Mouse (Mus musculus) embryonic facial prominence, embryonic 13.5 days (tissue): ENCODE data around the gene Heatr6. TPM values are rescaled to one million over a fixed set of nuclear protein-coding genes. Genes with fewer than 3 reads are reported as not detected.

ENCODE experiments used
- ATAC-seq: fragments of 200-750 bp; cut with Nextera tagmentation; 2 replicates; pipeline ENCODE4 v1.8.0; 2017; ENCODE audit warnings: low read depth; ENCODE audit not compliant: insufficient number of reproducible peaks, insufficient read depth, low FRiP score, low TSS enrichment
- H3K27ac ChIP-seq: fragments of 300-500 bp; sonication (generic); 2 replicates; pipeline ENCODE4 v1.5.1; 2015; ENCODE audit warnings: moderate library complexity, mild to moderate bottlenecking, inconsistent platforms
- H3K27me3 ChIP-seq: fragments of 300-500 bp; sonication (generic); 2 replicates; pipeline ENCODE4 v1.6.1; 2015; ENCODE audit warnings: mild to moderate bottlenecking, inconsistent platforms
- H3K36me3 ChIP-seq: fragments of 300-500 bp; sonication (generic); 2 replicates; pipeline ENCODE4 v1.6.1; 2015; ENCODE audit warnings: mild to moderate bottlenecking, inconsistent platforms
- H3K4me1 ChIP-seq: fragments of 300-500 bp; sonication (generic); 2 replicates; pipeline ENCODE4 v1.6.1; 2015; ENCODE audit warnings: inconsistent platforms
- H3K4me2 ChIP-seq: fragments of 300-500 bp; sonication (generic); 2 replicates; pipeline ENCODE4 v1.6.1; 2015; ENCODE audit warnings: moderate library complexity, mild to moderate bottlenecking, inconsistent platforms
- H3K4me3 ChIP-seq: fragments of 300-500 bp; sonication (generic); 2 replicates; pipeline ENCODE4 v1.5.1; 2015; ENCODE audit warnings: mild to moderate bottlenecking, inconsistent platforms
- H3K9ac ChIP-seq: fragments of 300-500 bp; sonication (generic); 2 replicates; pipeline ENCODE4 v1.6.1; 2015; ENCODE audit warnings: mild to moderate bottlenecking, inconsistent platforms
- H3K9me3 ChIP-seq: fragments of 300-500 bp; sonication (generic); 2 replicates; pipeline ENCODE4 v1.6.1; 2016; ENCODE audit warnings: inconsistent platforms
- WGBS: fragments of 180-500 bp; shearing (Covaris S2); methylation state at CpG from one replicate; pipeline ENCODE4 v1.1.7; 2015; ENCODE audit warnings: mixed read lengths; 5-methylcytosine and 5-hydroxymethylcytosine counted together
- polyA plus RNA-seq: library from polyadenylated mRNA; unstranded; fragments of >200 nt; fragmentation: Nextera tagmentation; extraction: Ambion mirVana; gene quantifications from 2 replicates; pipeline ENCODE4 v1.2.1, GENCODE M21; 2015

Gene Heatr6
- polyA plus RNA-seq = 32.0 and 32.1 TPM in 2 replicates

DNA sequence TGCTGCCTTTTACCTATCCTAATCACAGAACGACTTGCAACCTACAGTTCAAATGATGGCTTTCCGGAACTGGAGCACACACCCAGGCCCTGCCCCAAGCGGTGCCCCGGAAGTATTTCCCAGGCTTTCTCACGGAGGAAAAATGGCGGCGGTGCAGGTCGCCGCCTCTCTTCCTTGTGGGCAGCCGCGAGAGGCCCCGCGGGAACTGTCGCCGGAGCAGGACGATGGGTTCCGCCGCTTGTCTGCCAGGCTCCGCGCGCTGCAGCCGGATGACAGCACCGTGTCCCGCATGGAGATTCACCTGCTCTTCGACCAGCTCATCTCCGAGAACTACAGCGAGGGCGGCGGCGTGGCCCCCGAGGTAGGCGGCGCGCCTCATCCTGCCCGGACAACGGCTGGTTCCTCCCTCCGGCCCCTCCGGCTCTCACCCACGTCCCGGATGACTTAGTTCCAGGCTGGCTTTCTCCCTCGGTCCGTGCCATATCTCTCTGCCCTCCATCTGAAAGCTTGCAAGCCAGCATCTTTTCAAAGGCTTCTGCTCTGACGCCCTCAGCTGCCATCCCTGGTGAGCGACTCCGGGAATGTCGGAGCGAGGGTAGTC, at the start of gene Heatr6:
Gene Heatr6, plus strand, starts transcription at position 116 of the 601 bp plus-strand sequence.
- Histone ChIP-seq H3K27me3 (peaks cover 24% of the 10 kb centered on the region), H3K27ac (peak within 1 kb of the TSS; percentile 82), H3K4me2 (peak within 1 kb of the TSS; percentile 76), H3K9ac (peak within 1 kb of the TSS; percentile 85), H3K4me1 (peaks cover 17% of the 10 kb centered on the region), H3K4me3 (peak within 1 kb of the TSS; percentile 87), H3K36me3 (peaks cover 27% of the 10 kb centered on the region), H3K9me3 (no peaks in the 10 kb centered on the region)
- peak; percentile 82 for ATAC-seq
- WGBS = under 1% methylated on average over 47 of the region's 47 CpGs

DNA sequence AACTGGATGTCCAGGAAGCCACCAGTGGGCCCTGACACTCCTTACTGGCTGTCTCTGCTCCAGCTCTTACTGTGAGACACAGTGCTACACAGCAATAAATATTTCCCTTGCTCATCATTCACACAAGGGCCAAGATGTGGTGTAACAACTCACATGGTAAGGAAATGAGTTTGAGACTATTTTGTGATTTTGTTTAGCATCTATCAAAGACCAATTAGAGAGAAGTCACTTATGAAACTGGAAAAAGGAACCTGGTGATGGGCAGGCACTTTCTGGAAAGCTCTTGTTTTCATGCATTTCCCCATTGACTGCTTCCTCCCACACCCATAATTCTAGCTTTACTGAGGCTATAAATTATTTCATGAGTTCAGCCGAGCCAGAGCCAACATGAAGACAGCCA, 49.8 kb upstream of the Heatr6 start, which contains the start of gene Wfdc17:
Gene Wfdc17, plus strand, starts transcription at position 287 of the 400 bp plus-strand sequence.
- Histone ChIP-seq H3K4me2 (no peak within 1 kb of the TSS), H3K36me3 (no peaks in the 10 kb centered on the region), H3K4me1 (no peaks in the 10 kb centered on the region), H3K9me3 (no peaks in the 10 kb centered on the region), H3K4me3 (no peak within 1 kb of the TSS), H3K9ac (no peak within 1 kb of the TSS), H3K27me3 (no peaks in the 10 kb centered on the region), H3K27ac (no peak within 1 kb of the TSS)
- no peak for ATAC-seq
- 59% methylated on average over 1 of the region's 1 CpGs for WGBS

DNA sequence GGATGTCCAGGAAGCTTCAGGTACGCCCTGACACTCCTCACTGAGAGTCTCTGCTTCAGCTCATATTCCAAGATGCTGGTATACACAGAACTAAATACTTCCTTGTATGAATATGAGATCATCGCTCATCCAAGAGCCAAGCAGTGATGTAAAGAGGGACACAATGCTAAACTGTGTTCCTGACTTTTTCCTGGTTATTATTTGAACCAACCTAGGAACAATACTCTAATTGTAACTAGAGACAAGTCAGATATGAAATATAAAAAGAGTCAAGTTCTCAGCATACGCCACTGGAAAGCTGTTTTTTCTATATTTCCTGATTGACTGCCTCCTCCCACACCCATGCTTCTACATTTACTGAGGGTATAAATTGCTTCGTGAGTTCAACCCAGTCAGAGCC, 44.8 kb upstream of the Heatr6 start, which contains the start of gene Wfdc18:
Gene Wfdc18, plus strand, starts transcription at position 301 of the 400 bp plus-strand sequence.
- Histone ChIP-seq H3K4me1 (no peaks in the 10 kb centered on the region), H3K27ac (no peak within 1 kb of the TSS), H3K9me3 (no peaks in the 10 kb centered on the region), H3K4me2 (no peak within 1 kb of the TSS), H3K36me3 (no peaks in the 10 kb centered on the region), H3K4me3 (no peak within 1 kb of the TSS), H3K9ac (no peak within 1 kb of the TSS), H3K27me3 (no peaks in the 10 kb centered on the region)
- 68% methylated on average over 4 of the region's 4 CpGs for WGBS
- no peak for ATAC-seq

DNA sequence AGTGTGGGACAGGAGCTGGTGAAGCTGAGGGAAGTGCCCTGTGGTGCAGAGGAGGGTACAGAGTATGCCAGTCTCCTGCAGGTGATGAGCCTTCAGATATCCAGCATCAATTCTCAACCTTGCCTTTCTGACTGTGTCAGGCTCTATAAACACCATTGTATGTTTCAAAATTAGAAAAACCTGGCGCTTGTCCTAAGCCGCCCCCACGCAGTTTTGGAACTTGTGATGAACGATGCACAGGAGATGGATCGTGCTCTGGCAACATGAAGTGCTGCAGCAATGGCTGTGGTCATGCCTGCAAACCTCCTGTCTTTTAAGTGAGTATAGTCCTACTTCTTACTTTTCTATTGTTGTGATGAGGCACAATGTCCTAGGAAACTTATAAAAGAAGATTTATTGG, 43.8 kb upstream of the Heatr6 start:
- no peaks in the 10 kb centered on the region for H3K27me3 ChIP-seq
- H3K4me1 ChIP-seq = no peaks in the 10 kb centered on the region
- H3K9me3 ChIP-seq = no peaks in the 10 kb centered on the region
- no peak overlapping the region for H3K4me3 ChIP-seq
- H3K9ac ChIP-seq = no peak overlapping the region
- no peak overlapping the region for H3K27ac ChIP-seq
- H3K4me2 ChIP-seq = no peak overlapping the region
- H3K36me3 ChIP-seq = no peaks in the 10 kb centered on the region
- no peak for ATAC-seq
- 89% methylated on average over 5 of the region's 5 CpGs for WGBS

DNA sequence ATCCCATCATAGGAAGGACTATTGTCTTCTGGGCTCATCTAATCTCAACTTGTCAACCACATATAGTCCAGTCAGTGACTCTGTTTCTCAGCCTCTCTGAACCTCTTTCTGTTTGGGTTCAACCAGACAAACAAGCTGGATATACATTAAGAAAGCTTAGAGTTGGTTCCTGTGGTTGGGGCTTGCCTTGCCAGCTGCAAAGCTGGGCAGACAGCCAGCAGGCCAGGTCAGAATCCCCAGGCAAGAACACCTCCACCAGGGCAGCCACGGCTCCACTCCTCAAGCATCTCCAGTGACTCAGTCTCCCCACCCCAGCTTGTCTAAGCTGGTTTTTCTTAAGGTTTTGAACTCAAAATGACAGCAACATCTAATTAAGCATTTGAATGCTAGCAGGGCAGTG, 40.8 kb upstream of the Heatr6 start:
- no peaks in the 10 kb centered on the region for H3K9me3 ChIP-seq
- H3K4me3 ChIP-seq = no peak overlapping the region
- H3K9ac ChIP-seq = no peak overlapping the region
- 83% methylated on average over 1 of the region's 1 CpGs for WGBS
- no peak overlapping the region for H3K4me2 ChIP-seq
- no peak overlapping the region for H3K27ac ChIP-seq
- no peaks in the 10 kb centered on the region for H3K36me3 ChIP-seq
- no peaks in the 10 kb centered on the region for H3K4me1 ChIP-seq
- H3K27me3 ChIP-seq = no peaks in the 10 kb centered on the region
- ATAC-seq = no peak

DNA sequence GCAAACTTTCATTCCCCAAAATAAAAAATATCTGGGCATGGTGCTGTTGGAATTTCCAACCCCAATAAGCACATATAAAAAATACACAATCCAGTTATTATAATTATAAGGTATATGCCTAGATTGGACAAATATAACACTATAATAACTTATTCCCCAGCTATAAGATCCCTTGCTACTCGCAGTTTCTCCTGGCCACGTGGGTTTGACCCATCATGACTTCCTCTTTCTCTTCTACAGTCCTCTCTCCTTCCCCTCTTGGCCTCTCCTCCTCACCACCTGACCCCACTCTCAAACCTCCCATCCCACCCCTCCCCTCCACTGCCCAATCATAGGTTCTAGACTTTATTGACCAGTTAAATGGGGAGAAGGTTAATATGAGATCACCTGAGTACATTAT, 39.6 kb upstream of the Heatr6 start:
- H3K27ac ChIP-seq = no peak overlapping the region
- no peaks in the 10 kb centered on the region for H3K27me3 ChIP-seq
- H3K4me2 ChIP-seq = no peak overlapping the region
- WGBS = 75% methylated on average over 2 of the region's 2 CpGs
- no peak for ATAC-seq
- no peak overlapping the region for H3K4me3 ChIP-seq
- no peaks in the 10 kb centered on the region for H3K36me3 ChIP-seq
- no peaks in the 10 kb centered on the region for H3K4me1 ChIP-seq
- no peak overlapping the region for H3K9ac ChIP-seq
- H3K9me3 ChIP-seq = no peaks in the 10 kb centered on the region

DNA sequence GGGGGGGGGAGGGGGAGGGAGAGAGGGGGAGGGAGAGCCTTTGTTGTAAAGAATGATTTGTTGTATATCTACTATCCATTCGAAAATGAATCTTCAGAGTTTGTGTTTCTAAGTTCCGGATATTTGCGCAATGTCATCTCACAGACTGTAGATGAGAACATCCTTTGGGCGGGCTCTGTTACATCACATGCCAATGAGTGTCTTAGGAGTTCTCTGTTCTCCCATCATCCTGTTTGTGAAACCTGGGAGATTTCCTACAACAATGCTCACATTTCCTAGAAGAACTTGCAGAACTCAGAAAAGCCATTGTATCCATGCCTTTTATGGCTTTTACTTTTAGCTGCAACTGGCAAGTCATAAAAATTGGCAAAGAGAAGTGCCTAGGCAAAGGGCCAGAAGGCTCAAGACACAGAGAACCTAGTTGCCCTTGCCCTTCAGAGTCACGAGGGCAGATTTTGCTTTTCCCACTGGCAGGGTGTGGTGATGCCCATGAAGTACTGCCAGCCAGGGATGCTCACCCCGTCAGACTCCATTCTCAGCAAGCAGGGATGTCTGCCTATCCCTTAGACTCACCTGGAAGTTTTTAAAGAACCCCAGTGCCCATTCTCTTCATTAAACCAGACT, 36.3 kb upstream of the Heatr6 start:
- H3K9ac ChIP-seq = no peak overlapping the region
- ATAC-seq = no peak
- H3K4me2 ChIP-seq = no peak overlapping the region
- WGBS = 86% methylated on average over 6 of the region's 6 CpGs
- H3K27me3 ChIP-seq = 0 out of 2 replicates have a peak, but pooled peaks cover 2% of the 10 kb centered on the region
- H3K27ac ChIP-seq = no peak overlapping the region
- no peaks in the 10 kb centered on the region for H3K9me3 ChIP-seq
- H3K4me3 ChIP-seq = no peak overlapping the region
- no peaks in the 10 kb centered on the region for H3K36me3 ChIP-seq
- no peaks in the 10 kb centered on the region for H3K4me1 ChIP-seq

DNA sequence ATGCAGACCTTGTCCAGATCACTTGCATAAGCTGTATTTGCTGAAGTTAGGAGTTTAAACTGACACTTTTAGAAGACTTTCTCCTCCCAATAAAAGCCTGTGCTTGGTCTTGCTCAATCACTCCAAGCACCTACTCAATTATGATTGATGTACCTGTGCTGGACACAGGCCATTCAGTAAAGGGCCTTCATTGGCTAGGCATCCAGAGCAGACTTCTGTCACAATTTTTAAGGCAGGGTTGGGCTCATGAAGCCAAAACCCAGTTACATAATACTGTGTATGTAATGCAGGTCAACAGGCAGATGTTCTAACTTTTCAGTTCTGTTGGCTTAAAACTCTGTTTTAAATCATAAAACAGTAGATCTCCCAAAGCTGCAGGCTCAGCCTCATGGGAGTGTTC, 32.7 kb upstream of the Heatr6 start:
- H3K27ac ChIP-seq = no peak overlapping the region
- H3K4me3 ChIP-seq = no peak overlapping the region
- no peak overlapping the region for H3K9ac ChIP-seq
- no peaks in the 10 kb centered on the region for H3K9me3 ChIP-seq
- no peak for ATAC-seq
- H3K4me2 ChIP-seq = no peak overlapping the region
- H3K27me3 ChIP-seq = 0 out of 2 replicates have a peak, but pooled peaks cover 3% of the 10 kb centered on the region
- no peaks in the 10 kb centered on the region for H3K4me1 ChIP-seq
- no peaks in the 10 kb centered on the region for H3K36me3 ChIP-seq

DNA sequence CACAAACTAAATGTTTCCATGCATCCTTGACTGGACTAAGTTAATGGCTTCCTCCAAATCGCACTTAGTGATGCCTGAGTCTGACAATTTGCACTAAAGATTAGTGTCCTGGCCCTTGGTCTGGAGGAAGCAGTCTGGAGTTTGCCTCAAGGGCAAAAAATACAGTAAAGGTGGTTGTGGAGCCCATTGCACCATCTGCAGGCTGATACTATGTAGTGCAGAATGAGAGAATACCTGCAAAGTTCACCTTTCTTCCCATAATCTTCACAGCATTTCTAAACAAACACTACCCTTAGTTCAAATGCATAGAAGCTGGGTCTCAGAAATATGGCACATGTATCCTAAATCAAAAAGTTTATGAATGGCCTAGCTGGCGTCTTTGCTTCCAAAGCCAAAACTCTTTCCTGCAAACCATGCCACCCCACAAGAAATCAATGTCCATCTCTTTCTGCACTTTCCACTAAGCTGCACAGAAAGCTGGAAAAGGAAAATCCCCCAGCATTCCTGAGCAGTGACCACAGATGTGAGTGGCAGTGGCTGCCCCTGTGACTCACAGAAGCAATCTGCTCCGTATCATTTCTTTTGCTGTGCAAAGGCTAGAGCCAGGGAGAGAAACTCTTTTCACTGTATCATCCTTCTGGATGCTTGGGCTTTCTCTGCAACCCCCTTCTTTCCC, 24.6 kb upstream of the Heatr6 start:
- H3K4me2 ChIP-seq = no peak overlapping the region
- no peaks in the 10 kb centered on the region for H3K27me3 ChIP-seq
- no peaks in the 10 kb centered on the region for H3K4me1 ChIP-seq
- H3K4me3 ChIP-seq = no peak overlapping the region
- ATAC-seq = no peak
- WGBS = 61% methylated on average over 3 of the region's 3 CpGs
- no peak overlapping the region for H3K9ac ChIP-seq
- H3K36me3 ChIP-seq = no peaks in the 10 kb centered on the region
- peaks cover 4% of the 10 kb centered on the region; the same call in 1 of the 2 replicates for H3K9me3 ChIP-seq
- no peak overlapping the region for H3K27ac ChIP-seq

DNA sequence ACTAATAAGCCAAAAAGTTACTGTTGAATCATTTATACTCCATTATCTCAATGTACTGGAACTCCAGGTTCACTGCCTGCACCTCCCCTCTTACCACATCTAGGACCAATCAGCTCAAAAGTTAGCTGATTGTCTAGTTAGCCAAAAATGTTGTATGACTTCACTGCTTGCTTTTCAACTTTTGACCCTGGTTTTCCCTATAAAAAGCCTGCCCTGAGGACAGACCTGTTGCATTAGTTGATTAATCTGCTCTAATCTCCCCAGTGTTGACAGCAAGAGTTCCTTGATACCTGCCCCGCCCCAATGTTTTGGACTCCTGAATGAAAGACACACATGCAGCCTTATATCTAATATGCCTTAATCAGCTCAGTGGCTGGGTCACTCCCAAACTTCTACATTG, 22.4 kb upstream of the Heatr6 start:
- Histone ChIP-seq H3K36me3 (no peaks in the 10 kb centered on the region), H3K27ac (no peak overlapping the region), H3K4me2 (no peak overlapping the region), H3K9ac (no peak overlapping the region), H3K9me3 (peaks cover 5% of the 10 kb centered on the region; the same call in 1 of the 2 replicates), H3K27me3 (no peaks in the 10 kb centered on the region), H3K4me1 (no peaks in the 10 kb centered on the region), H3K4me3 (no peak overlapping the region)
- WGBS = 79% methylated on average over 1 of the region's 1 CpGs
- no peak for ATAC-seq

DNA sequence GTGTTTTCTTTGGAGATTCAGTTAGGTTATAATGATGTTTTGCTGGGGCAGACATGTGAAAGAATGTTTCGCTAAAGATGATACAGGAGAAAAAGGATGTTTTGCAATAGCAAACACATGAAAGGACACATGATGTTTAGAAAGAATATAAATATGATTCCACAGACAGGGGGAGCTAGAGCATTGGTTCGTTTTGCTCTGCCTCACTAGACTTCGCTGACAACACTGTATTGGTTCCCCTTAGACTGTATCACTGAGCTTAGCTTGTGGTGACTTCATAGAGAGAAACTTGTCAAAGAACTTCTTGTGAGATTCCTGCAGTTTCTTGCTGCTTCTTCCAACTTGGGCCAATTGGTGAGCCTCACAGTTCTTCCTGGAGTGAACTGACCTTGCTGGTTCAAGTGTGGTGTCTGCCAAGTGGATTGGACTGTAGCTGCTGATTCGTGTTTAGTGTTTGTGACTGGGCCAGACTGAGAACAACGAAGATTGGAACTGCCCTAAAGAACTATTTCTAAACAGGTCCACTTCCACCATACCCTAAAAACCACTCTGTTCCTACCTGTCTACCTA, 20.3 kb upstream of the Heatr6 start:
- ATAC-seq = no peak
- Histone ChIP-seq H3K9me3 (peaks cover 5% of the 10 kb centered on the region; the same call in 1 of the 2 replicates), H3K27ac (no peak overlapping the region), H3K27me3 (no peaks in the 10 kb centered on the region), H3K4me2 (no peak overlapping the region), H3K9ac (no peak overlapping the region), H3K36me3 (no peaks in the 10 kb centered on the region), H3K4me1 (no peaks in the 10 kb centered on the region), H3K4me3 (no peak overlapping the region)
- 73% methylated on average over 5 of the region's 5 CpGs for WGBS
